1 mouse cellular context compared by ENCODE assay signal in genomic region chr9:57421121-57421571, GRCm38 (mm10).
TF ChIP-seq lines count a peak whose summit lies in the region.

No protein-coding gene starts in this region.

TF ChIP-seq in CH12.LX, 34 proteins besides CTCF, POLR2A, EP300 and RAD21 (continued from another document):
- TF ChIP-seq NELFE (IDR thresholded peaks at IDR 0.05; ENCODE audit: low read depth, low read length) (peak; percentile 64; the same call in 1 of the 2 replicates), PAX5 (IDR thresholded peaks at IDR 0.05; ENCODE audit: low read length) (no peak), SIN3A (IDR thresholded peaks at IDR 0.05; ENCODE audit: low read length) (peak; percentile 88), IRF4 (IDR thresholded peaks at IDR 0.05; ENCODE audit: low read depth, low read length) (peak; percentile 93), UBTF (IDR thresholded peaks at IDR 0.05; ENCODE audit: low read depth, low read length) (peak; percentile 74; the same call in 1 of the 2 replicates), TBP (conservative IDR thresholded peaks at IDR 0.05; ENCODE audit: low read depth, low read length) (peak; percentile 95), MAZ (IDR thresholded peaks at IDR 0.05; ENCODE audit: low read depth, low read length) (no peak; the same call in 1 of the 2 replicates), ZMIZ1 (IDR thresholded peaks at IDR 0.05; ENCODE audit: low read depth, low read length) (peak; percentile 72), ETS1 (conservative IDR thresholded peaks at IDR 0.05; ENCODE audit: low read depth, low read length) (peak; percentile 97), NRF1 (IDR thresholded peaks at IDR 0.05; ENCODE audit: low read depth, low read length) (no peak), ZC3H11A (IDR thresholded peaks at IDR 0.05; ENCODE audit: low read depth, low read length) (no peak), HCFC1 (IDR thresholded peaks at IDR 0.05; ENCODE audit: low read depth, low read length) (peak; percentile 47), BHLHE40 (IDR thresholded peaks at IDR 0.05; ENCODE audit: low read depth, low read length) (peak; percentile 86), TCF12 (IDR thresholded peaks at IDR 0.05; ENCODE audit: low read depth, low read length) (peak; percentile 99), CHD1 (IDR thresholded peaks at IDR 0.05; ENCODE audit: low read depth, low read length) (0 out of 2 replicates have a peak, but pooled peaks have one; percentile 28), MAX (IDR thresholded peaks at IDR 0.05; ENCODE audit: low read length) (peak; percentile 92)
